Mouse (Mus musculus) spleen, postnatal 14 days (tissue): ENCODE results near the gene Slc23a2.
A peak's percentile ranks its signal among the peaks of the same experiment; 100 is the strongest.

Experiments
- DNase-seq, 2 experiments: peaks; one replicate each; pipeline ENCODE4 v3.0.0; 2021 to 2022; ENCODE audit warnings: low spot score in 2 of 2

Gene Slc23a2

GRCm38 (mm10) chr2:132144971-132145691 is at the start of gene Slc23a2:
Slc23a2 (minus strand) TSS chr2:132145108.
- peak in 1 of 2 experiments; percentile 12 for DNase-seq

GRCm38 (mm10) chr2:132190602-132191161 is 45.8 kb upstream of the Slc23a2 start:
- DNase-seq, result no peak

- no peak for DNase-seq
Observed at GRCm38 (mm10) chr2:132183874-132184273, 39.0 kb upstream of the Slc23a2 start.

- DNase-seq, result no peak
Observed at GRCm38 (mm10) chr2:132180463-132181205, 35.7 kb upstream of the Slc23a2 start.

- DNase-seq, result no peak
Observed at GRCm38 (mm10) chr2:132179371-132179770, 34.5 kb upstream of the Slc23a2 start.

GRCm38 (mm10) chr2:132177406-132177805 is 32.5 kb upstream of the Slc23a2 start:
- DNase-seq, result no peak

GRCm38 (mm10) chr2:132176289-132176848 is 31.5 kb upstream of the Slc23a2 start:
- no peak for DNase-seq

- DNase-seq, result no peak
Observed at GRCm38 (mm10) chr2:132174048-132174447, 29.1 kb upstream of the Slc23a2 start.

- DNase-seq, result no peak
Observed at GRCm38 (mm10) chr2:132171939-132172338, 27.0 kb upstream of the Slc23a2 start.

- no peak for DNase-seq
Observed at GRCm38 (mm10) chr2:132169150-132169549, 24.2 kb upstream of the Slc23a2 start.

GRCm38 (mm10) chr2:132163626-132164025 is 18.7 kb upstream of the Slc23a2 start:
- DNase-seq, result no peak

GRCm38 (mm10) chr2:132157482-132157881 is 12.6 kb upstream of the Slc23a2 start:
- DNase-seq, result no peak

GRCm38 (mm10) chr2:132152670-132153069 is 7.8 kb upstream of the Slc23a2 start:
- DNase-seq, result no peak

- DNase-seq, result no peak
Observed at GRCm38 (mm10) chr2:132151592-132151991, 6.7 kb upstream of the Slc23a2 start.

- no peak for DNase-seq
Observed at GRCm38 (mm10) chr2:132150926-132151325, 6.0 kb upstream of the Slc23a2 start.

- DNase-seq, result no peak
Observed at GRCm38 (mm10) chr2:132146502-132146901, 1.6 kb upstream of the Slc23a2 start.

GRCm38 (mm10) chr2:132143943-132144927 is 673 bp downstream of the Slc23a2 start:
- no peak for DNase-seq

- DNase-seq, result no peak
Observed at GRCm38 (mm10) chr2:132142606-132143005, 2.3 kb downstream of the Slc23a2 start.

- DNase-seq, result no peak
Observed at GRCm38 (mm10) chr2:132140536-132140935, 4.4 kb downstream of the Slc23a2 start.

GRCm38 (mm10) chr2:132139099-132139498 is 5.8 kb downstream of the Slc23a2 start:
- DNase-seq, result no peak
